Mouse (Mus musculus) megakaryocyte, embryonic 14.5 days (primary cell): ENCODE results near the gene Vmn2r20.

Experiments
- FLI1 ChIP-seq: IDR thresholded peaks from 2 replicates; pipeline ENCODE4 v1.6.1; 2012; ENCODE audit warnings: low read length, inconsistent platforms, mixed read lengths
- GATA1 ChIP-seq: IDR thresholded peaks from 3 replicates; pipeline ENCODE4 v1.6.1; 2012; ENCODE audit warnings: mixed read lengths, low read length, inconsistent platforms, borderline replicate concordance

GRCm38 (mm10) chr6:123332503-123332902, 85.4 kb downstream of the Vmn2r20 start:
- TF ChIP-seq FLI1 (no peak), GATA1 (no peak)
